Mouse (Mus musculus): Measurements from ENCODE around the gene Shf.

- no peak for TF ChIP-seq ZC3H11A (IDR thresholded peaks at IDR 0.05; ENCODE audit: borderline replicate concordance, low read depth, low read length)
- no peak for TF ChIP-seq HCFC1 (IDR thresholded peaks at IDR 0.05; ENCODE audit: borderline replicate concordance, insufficient read depth, low read length)
- no peak for TF ChIP-seq ZNF384 (IDR thresholded peaks at IDR 0.05; ENCODE audit: low read depth, low read length)
- TF ChIP-seq MAFK (IDR thresholded peaks at IDR 0.05; ENCODE audit: insufficient read depth, low read depth, low read length), result no peak
Observed at GRCm38 (mm10) chr2:122312722-122313417, 56.1 kb downstream of the Shf start.

All from ES-E14 (cell line).